Mouse (Mus musculus) mouse trophoblast stem cell (cell line): ENCODE results near the gene Xrcc4.

ENCODE experiments used
- in situ Hi-C, 2 experiments: fragments of 300-500 bp; cut with MseI, MboI; formaldehyde crosslinking; loops; 2 replicates in 1 of 2; 3 replicates in 1 of 2; pipeline ENCODE4 v1.15.1; 2025

The Xrcc4 gene

GRCm38 (mm10) chr13:89739696-89740242, 349.6 kb downstream of the Xrcc4 start:
- in situ Hi-C loops: no loop called here

GRCm38 (mm10) chr13:89738776-89739695, 350.4 kb downstream of the Xrcc4 start:
- in situ Hi-C loops: no loop called here

DNA sequence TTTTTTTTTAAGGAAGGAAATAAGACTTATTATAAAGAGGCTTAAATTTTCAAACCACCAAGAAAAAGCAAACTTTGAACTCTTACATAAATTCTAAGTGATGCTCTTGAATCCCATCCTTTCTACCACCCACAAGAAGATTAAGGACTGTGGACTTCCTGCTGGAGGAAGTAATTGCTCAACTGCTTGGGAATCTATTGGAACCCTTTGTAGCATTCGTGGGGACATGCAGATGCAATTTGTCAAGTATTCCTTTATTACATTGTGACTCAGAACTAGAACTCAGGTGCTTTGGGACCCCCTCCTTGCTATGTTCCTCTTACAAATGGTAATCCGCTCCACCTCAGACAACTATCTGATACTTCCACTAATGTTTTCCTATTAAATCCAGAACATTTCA, 351.1 kb downstream of the Xrcc4 start:
- in situ Hi-C loops: no loop called here

DNA sequence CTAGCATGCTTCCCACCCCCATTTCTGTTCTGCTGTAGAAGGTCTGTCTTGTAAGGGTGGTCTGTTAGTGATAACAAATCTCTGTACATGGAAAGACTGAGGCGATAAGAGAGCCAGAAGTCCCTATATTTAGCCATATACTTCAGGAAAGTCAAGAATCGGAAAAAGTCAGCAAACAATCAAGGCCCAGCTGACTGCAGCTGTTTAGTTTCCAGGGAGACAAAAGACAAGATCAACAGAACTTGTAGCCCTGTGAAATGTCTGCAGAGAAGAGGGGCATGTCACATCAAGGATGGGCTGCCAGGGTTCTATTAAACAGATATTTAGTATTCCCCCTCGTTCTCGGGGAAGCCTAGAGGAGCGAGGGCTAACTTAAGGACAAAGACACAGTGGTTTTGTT, 354.3 kb downstream of the Xrcc4 start:
- in situ Hi-C loops: no loop called here

DNA sequence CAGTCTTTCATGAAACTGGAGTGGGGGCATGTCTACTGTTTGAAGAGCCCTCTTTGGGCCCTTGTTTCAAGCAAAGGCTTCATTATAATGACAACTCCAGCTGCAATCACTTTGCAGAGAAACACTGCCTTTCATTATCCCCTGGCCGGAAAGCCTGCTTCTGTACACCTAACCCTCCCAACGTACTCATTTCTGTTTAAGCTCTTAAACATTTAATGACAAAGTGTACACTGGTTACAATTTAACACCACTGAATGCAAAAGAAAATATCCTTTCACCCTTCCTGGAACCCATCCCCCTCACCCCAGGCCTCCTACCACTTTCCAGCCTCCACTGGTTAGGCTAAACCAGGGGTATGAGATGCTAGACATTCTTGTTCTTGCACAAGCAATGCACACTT, 362.9 kb downstream of the Xrcc4 start:
- in situ Hi-C loops: no loop called here
